Mouse (Mus musculus): Measurements from ENCODE around the gene Pde12. TPM values are rescaled to one million over a fixed set of nuclear protein-coding genes. Genes with fewer than 3 reads are reported as not detected.

The Pde12 gene
- polyA plus RNA-seq, 1 experiment: 3.3 TPM

DNA sequence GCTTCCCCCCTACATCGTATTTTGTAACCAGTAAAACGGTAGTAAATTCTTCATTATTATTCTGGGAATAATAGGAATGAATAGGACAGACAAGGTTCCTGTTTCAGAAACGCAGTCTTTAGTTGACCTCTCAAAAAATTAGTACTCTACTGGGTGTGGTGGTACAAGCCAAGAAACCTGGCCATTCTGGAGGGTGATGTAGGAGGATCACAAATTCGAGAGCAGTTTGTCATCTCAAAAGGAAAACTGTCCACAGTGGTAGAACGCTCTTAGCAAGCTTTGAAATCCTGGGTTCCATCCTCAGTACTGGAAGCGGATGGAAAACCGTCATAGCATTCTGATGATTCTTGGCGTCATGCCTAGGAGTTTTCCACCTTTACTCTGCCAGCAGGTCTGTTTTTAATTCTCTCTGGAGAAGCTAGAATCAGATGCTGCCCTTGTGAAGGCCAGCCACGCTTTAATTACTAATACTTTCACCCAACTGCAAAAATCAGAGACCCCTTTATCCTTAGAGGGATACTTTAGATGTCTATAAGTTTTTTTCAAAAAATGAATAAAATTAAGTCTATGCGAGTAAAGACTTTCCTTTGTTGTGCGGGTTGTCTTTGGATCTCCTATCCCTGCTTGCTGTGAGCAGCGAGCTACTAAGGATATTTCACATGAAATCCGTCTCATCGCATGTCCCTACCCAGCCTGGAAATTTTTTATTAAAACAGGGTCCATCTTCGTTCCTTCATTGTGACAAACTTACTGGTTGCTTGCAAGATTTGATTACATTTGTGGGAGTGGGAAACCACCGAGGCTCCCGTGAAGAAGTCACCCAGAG, 32.4 kb downstream of the Pde12 start:
- 23% methylated on average over 17 of the region's 17 CpGs for WGBS
- Histone ChIP-seq H3K27ac (ENCODE audit: control insufficient read depth, insufficient read depth, low read depth, low read length, poor library complexity) (peak overlapping the region; percentile 25; the same call in 1 of the 2 replicates), H3K4me3 (replicated peaks; ENCODE audit: control insufficient read depth, low read depth, low read length) (peak overlapping the region; percentile 61), H3K4me1 (ENCODE audit: control insufficient read depth, insufficient read depth, low read length) (no peaks in the 10 kb centered on the region; the same call in 1 of the 2 replicates)
- TF ChIP-seq CTCF (IDR thresholded peaks at IDR 0.05; ENCODE audit: control insufficient read depth, insufficient read depth, low read length): no peak
- no peak for TF ChIP-seq POLR2A (IDR thresholded peaks at IDR 0.05; ENCODE audit: borderline replicate concordance, control insufficient read depth, low read depth, low read length)

DNA sequence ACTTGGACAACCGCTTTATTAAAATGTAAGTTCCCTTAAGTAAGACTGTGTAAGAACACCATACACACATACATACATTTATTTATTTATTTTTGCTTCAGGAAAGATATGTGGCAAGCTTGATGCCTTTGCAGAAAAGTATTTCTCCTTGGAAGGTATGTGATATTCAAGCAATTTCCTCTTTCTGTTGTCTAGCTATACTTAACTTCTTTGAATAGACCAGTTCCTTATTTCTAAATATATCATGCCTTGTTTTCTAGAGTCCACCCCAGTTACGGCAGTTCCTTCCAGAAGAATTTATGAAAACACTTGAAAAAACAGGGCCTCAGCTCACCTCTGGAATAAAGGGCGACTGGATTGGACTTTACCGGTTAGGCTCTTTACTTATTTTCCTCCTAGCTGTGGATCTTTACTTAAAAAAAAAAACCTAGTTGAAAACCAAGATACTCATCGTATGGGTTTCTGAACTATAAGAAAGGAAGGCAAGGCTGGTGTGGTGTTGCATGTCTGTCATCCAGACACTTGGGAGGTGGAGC, 43.0 kb downstream of the Pde12 start:
- Histone ChIP-seq H3K4me3 (replicated peaks; ENCODE audit: control insufficient read depth, low read depth, low read length) (peak overlapping the region; percentile 41), H3K4me1 (ENCODE audit: control insufficient read depth, insufficient read depth, low read length) (no peaks in the 10 kb centered on the region; the same call in 1 of the 2 replicates), H3K27ac (ENCODE audit: control insufficient read depth, insufficient read depth, low read depth, low read length, poor library complexity) (peak overlapping the region; percentile 85)
- TF ChIP-seq POLR2A (IDR thresholded peaks at IDR 0.05; ENCODE audit: borderline replicate concordance, control insufficient read depth, low read depth, low read length) (no peak), CTCF (IDR thresholded peaks at IDR 0.05; ENCODE audit: control insufficient read depth, insufficient read depth, low read length) (no peak)
- WGBS: 12% methylated on average over 5 of the region's 5 CpGs

DNA sequence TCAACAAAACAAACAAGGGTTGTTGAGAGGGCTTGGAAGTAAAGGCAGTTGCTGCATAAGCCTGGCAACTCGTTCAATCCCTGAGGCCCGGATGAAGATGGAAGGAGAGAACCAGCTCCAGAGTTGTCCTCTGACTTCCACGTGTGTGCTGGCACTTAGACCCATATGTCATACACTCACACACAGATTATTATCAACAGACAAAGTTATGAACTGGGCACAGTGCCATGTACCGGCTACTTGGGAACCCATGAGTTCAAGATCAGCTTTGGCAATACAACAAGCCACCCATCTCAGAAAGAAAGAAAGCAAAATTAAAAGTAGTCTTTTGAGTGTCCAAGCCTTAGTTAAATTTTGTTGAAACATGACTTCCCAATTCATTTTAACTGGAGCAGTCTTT, 44.4 kb downstream of the Pde12 start:
- TF ChIP-seq CTCF (IDR thresholded peaks at IDR 0.05; ENCODE audit: control insufficient read depth, insufficient read depth, low read length) (no peak), POLR2A (IDR thresholded peaks at IDR 0.05; ENCODE audit: borderline replicate concordance, control insufficient read depth, low read depth, low read length) (no peak)
- H3K27ac ChIP-seq (ENCODE audit: control insufficient read depth, insufficient read depth, low read depth, low read length, poor library complexity): no peak overlapping the region
- WGBS: 64% methylated on average over 4 of the region's 4 CpGs
- H3K4me3 ChIP-seq (replicated peaks; ENCODE audit: control insufficient read depth, low read depth, low read length): no peak overlapping the region
- H3K4me1 ChIP-seq (ENCODE audit: control insufficient read depth, insufficient read depth, low read length): no peaks in the 10 kb centered on the region; the same call in 1 of the 2 replicates

DNA sequence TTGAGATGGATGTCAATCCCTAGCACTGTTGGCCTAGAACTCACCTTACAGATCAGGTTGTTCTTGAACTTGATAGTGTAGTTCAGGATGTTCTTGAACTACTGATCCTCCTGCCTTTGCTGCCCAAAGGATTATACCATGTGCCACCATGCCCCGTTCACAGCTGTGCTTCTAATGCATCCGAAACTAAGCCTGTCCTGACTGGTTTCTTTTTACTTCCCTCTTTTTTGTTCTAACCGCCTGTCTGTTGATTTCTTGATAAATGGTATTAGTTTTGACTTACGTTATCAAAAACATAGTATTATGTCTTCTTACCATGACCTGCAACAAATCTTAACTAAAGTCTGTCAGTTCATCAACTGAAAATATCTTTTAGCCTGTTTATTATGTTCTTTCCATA, 59.0 kb downstream of the Pde12 start:
- Histone ChIP-seq H3K27ac (ENCODE audit: control insufficient read depth, insufficient read depth, low read depth, low read length, poor library complexity) (no peak overlapping the region), H3K4me3 (replicated peaks; ENCODE audit: control insufficient read depth, low read depth, low read length) (no peak overlapping the region), H3K4me1 (ENCODE audit: control insufficient read depth, insufficient read depth, low read length) (no peaks in the 10 kb centered on the region)
- WGBS: 43% methylated on average over 4 of the region's 4 CpGs
- TF ChIP-seq POLR2A (IDR thresholded peaks at IDR 0.05; ENCODE audit: borderline replicate concordance, control insufficient read depth, low read depth, low read length): no peak
- no peak for TF ChIP-seq CTCF (IDR thresholded peaks at IDR 0.05; ENCODE audit: control insufficient read depth, insufficient read depth, low read length)

Other genes starting within 250 kb of the Pde12 start
- 58.3 and 75.2 TPM in 2 replicates for gene Slmap, start 135.0 kb downstream of the Pde12 start, polyA plus RNA-seq (2011; ENCODE audit: insufficient read depth, insufficient read length, low replicate concordance, missing spikeins)
- 7.6 and 9.0 TPM in 2 replicates for gene Dennd6a, start 96.0 kb downstream of the Pde12 start, polyA plus RNA-seq (2011; ENCODE audit: insufficient read depth, insufficient read length, low replicate concordance, missing spikeins)
- 36.8 and 38.3 TPM in 2 replicates for gene Arf4, start 31.8 kb downstream of the Pde12 start, polyA plus RNA-seq (2011; ENCODE audit: insufficient read depth, insufficient read length, low replicate concordance, missing spikeins)
- 0.11 and 0.25 TPM in 2 replicates for gene Dnah12, start 23.4 kb upstream of the Pde12 start, polyA plus RNA-seq (2011; ENCODE audit: insufficient read depth, insufficient read length, low replicate concordance, missing spikeins)
- 0.92 and 2.2 TPM in 2 replicates for gene Asb14, start 224.7 kb upstream of the Pde12 start, polyA plus RNA-seq (2011; ENCODE audit: insufficient read depth, insufficient read length, low replicate concordance, missing spikeins)